Mouse (Mus musculus): Measurements from ENCODE around the gene Krt32.

The Krt32 gene

DNA sequence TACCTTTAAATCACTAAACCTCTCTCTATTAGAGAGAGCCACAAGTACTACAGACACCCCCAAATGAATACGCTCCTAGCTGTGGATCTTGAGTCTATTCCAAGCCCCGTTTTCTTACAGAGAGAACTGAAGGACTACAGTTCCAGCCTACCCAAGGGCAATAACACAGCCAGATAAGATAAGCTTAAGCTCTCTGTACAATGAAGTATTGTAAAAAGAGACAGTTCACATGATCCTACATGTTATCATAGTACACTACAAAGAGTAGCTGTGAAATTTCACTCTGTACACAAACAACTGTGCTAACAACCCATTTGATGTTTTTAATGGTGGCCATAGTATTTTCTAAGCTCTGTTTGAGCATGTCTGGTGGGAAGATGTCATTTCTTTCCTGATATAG is 40.8 kb downstream of the Krt32 start:
- DNase-seq = no peak

DNA sequence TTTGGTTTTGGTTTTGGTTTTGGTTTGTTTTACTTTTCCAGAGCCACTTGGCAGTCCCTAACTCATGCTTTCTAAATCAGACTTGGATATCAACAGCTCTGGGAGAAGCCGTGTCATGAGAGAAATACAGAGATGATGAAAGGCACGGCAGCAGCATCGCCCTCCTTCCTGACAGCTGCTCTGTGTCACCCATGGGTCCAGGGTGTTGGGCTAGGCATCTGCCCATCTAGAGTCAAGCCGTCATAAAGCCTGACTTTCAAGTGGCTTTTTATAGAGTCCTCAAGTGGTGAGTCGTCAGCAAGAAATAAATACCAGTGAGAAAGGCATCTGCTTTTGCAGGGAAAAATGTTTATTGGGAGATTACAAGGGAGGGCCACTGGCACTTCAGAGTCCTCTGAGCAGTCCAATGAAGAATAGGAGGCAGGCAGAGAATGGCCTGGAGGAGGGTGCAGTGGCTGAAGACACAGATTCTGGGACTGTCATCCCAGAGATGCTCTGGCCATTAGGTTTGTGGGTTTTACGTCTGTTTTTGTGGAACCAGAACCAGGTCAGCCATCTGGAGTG is 41.6 kb downstream of the Krt32 start:
- DNase-seq = no peak

GRCm38 (mm10) chr11:100041454-100041853 is 46.6 kb downstream of the Krt32 start, which contains the start of gene Krt34:
TSS of gene Krt34 (minus strand) at chr11:100041554.
- DNase-seq = no peak
